Mouse (Mus musculus): ENCODE results near the gene Gm1604a. TPM values are rescaled to one million over a fixed set of nuclear protein-coding genes. Genes with fewer than 3 reads are reported as not detected.
A peak's percentile ranks its signal among the peaks of the same experiment; 100 is the strongest.
"Not testable (repeated sequence)": the region's sequence is repeated elsewhere in the genome, so short reads cannot be mapped to it uniquely, and the experiment has no call there.

Gm1604a gene
- total RNA-seq, 2 experiments from 2014 or later: not detected

DNA sequence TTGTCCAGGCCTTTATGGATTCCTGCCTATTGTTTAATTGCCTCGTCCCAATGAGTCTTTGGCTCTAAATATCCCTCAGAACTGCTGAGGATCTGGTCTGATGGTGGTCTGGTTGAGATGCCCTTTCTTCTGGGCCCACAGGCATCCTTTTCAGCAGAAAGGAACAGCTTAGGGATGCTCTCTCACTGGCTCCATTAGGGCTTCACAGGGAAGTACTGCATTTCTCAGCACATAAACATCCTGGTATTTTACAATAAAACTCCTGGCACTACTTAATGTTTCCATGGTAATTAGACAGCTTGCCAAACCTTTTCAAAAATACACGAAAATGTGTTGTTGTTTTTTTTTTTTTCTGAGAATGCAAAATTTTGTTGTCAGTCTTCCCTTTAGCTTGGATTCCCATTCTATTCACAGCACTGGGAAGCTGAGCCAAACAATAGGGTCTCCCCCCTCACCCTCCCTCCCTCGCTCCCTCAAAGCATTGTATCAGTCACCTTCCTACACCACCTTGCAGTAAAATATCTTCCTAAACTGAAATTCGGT is 43.7 kb downstream of the Gm1604a start:
- DNase-seq (ENCODE audit: low spot score in 2 of 2): not testable (repeated sequence)

- not testable (repeated sequence) for DNase-seq (ENCODE audit: low spot score in 2 of 2)
These were observed 44.3 kb downstream of the Gm1604a start for GRCm38 (mm10) chr17:7069561-7070240.

- DNase-seq (ENCODE audit: low spot score in 2 of 2): not testable (repeated sequence)
These were observed 49.1 kb downstream of the Gm1604a start for GRCm38 (mm10) chr17:7074494-7074893.

- not testable (repeated sequence) for DNase-seq (ENCODE audit: low spot score in 2 of 2)
These were observed 50.2 kb downstream of the Gm1604a start for GRCm38 (mm10) chr17:7075519-7075918.

DNA sequence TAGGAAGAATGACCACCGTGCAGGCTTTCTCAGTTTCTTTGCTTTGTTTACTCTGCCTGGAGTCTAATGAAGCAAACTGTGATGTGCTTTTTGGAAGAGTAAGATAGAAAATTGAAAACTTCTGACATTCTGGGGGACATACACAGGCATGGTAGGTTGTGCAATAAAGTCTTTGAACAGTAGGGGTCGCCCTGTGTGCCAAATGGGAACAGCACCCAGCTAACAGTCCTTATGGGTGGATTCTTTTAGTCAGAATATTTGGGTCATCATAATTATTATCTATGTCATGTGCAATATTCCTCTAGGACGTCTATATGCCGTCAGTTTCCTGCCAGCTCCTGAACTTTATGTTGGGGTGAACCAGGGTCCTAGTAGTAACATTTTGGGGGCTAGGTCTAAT is 54.2 kb downstream of the Gm1604a start:
- DNase-seq (ENCODE audit: low spot score in 2 of 2): peak in 1 of 2 experiments; percentile 17

DNA sequence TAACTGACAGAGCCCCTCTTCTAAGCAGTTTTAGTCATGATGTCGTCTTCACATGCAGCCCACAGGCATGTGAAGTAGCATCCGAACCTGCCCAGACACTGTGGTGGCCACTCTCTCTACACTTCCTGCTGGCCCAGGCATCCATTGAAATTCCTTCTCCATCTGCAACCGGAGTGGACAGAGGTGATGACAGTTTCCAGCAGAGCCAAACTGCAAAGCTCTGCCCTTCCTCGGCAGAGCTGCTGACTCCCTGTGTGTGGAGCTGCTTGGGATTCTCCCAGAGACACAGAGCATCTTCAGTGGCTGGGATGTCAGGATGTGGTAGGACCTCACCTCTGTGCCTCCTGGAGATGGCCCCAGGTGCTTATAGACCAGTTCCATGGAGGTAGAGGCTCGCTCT is 59.2 kb downstream of the Gm1604a start:
- DNase-seq (ENCODE audit: low spot score in 2 of 2): not testable (repeated sequence)

DNA sequence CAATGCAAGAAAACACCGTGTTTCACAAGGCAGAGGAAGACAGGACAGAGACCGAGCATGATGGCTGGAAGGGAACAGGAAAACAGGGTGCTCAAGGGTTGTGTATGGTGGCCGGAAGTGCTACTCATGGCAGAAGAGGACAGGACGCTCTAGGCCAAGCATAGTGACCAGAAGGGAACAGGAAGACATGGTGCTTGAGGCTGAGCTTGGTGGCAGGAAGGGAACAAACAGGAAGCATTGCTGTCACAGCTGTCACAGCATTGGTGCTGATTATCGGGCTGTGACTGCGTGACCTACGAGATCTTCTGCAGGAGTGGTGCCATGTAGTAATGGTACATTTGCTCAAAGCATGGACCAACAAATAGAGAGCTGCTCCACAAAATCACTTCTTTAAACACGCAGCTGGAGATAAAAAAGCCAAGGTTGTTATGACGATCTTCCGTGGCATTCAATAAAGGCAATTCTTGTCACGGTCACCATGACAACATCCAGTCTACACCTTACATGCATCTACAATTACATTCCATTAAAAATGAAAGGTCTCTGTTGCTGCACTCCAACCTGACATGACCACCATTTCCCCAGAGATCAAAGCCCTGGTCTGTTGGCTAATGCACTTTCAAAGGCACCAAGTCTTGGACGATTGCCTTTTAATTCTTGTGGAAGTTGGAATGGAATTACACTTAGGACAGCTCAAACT is 60.3 kb downstream of the Gm1604a start:
- not testable (repeated sequence) for DNase-seq (ENCODE audit: low spot score in 2 of 2)

DNA sequence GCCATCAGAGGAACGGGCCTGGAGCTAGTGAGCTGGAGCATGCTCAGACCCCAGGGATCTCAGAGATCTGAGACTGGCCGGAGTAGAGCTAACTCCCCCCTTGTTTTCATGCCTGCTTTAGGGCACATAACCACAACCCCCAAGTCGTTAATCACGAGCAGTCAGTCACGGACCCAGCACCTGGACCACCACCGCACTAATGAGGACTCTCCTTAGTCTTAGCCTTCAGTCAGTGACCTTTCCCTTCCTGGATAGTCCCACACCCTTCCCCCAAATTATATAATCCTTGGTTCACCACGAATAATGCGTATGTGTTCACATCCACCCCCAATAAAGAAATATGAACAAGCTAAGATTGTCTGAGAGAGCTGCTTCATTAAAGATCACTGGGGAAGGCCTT is 61.5 kb downstream of the Gm1604a start:
- DNase-seq (ENCODE audit: low spot score in 2 of 2): not testable (repeated sequence)

DNA sequence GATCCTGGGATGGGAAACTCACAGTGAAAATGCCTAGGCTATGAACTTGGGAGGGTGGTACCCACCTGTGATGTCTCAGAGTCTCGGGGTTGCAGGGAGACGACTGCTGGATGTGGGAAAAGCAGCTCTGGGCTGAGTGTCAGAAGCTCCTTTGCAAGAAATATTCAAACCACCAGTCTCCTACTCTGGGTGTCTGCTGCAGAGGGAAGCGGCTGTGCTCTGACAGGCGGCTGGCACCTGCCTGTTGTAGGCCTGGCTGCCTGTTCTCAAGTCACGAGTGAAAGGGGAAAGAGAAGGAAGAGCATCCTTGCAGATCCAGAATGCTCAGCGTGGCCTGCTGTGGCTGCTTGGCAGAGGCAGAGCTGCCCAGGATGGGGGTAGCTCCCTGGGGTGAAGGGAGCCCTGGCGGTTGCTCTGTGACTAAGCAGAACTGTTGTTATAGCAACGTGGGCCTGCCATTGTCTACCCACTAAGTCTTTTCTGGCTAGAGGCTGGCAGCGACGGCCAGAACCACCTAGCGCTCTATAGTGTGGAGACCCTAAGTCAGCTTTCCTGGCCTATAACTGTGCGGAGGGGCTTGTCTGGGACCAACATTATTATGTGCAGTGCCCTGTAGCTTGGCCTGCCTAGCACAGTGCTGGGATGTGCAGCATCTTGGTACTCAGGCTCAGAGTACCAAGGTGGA is 72.6 kb downstream of the Gm1604a start:
- not testable (repeated sequence) for DNase-seq (ENCODE audit: low spot score in 2 of 2)

DNA sequence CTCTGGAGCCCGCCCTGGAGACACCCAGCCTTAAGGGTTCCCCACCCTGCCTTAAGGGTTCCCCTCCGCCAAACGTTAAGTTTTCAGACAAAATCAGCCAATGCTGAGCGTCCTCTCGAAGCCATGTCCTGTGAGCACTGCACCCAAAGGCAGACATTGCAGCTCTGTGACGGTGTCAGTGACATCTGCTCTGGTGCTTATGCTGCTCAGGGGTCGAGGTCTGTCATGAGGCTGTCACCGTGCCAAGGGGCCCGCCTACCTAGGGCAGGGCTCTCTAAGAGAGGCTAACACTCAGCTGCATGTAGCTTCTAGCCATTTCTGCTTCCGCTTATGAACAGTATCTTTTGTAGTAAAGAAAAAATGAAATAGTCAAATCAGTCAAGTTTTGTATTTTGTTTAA is 73.7 kb downstream of the Gm1604a start:
- not testable (repeated sequence) for DNase-seq (ENCODE audit: low spot score in 2 of 2)

DNA sequence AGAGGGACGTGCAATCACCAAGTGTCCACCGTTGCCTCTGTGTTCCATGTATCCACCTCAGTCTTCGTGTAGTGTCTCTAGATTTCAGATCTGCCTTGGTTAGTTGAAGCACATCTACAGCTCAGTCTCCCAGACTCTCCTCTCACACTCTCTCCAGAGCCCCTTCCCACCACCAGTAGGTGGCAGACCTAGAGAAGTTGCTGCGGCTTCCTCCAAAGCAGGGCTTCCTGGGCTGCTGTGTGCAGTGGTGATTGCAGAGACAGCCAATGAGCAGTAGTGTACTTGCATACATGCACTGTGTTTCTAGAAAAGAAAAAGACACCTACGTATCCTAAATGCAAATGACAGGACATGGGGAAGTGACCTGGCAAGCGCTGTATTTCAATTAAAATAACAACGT is 77.6 kb downstream of the Gm1604a start:
- DNase-seq (ENCODE audit: low spot score in 2 of 2): not testable (repeated sequence)

DNA sequence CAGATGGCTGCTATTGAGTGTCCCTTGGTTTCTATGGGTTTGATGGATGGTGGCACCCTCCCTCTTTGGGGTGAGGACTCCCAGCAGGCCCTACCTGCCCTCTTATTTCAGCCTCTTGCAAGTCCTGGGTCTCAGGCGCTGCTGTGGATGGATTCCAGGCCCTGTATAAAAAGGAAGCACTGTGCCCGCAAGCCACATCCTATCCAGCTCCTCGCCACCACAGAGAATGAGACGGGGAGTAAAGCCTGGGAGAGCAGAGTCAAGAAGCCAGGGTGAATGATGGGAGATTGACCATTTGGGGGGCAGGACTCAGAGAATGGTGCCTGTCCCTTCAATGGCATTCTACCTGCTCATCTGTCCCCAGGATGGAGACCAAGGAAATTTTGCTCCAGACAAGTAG is 86.3 kb downstream of the Gm1604a start:
- DNase-seq (ENCODE audit: low spot score in 2 of 2): not testable (repeated sequence)

GRCm38 (mm10) chr17:7116265-7116664 is 90.9 kb downstream of the Gm1604a start:
- not testable (repeated sequence) for DNase-seq (ENCODE audit: low spot score in 2 of 2)

DNA sequence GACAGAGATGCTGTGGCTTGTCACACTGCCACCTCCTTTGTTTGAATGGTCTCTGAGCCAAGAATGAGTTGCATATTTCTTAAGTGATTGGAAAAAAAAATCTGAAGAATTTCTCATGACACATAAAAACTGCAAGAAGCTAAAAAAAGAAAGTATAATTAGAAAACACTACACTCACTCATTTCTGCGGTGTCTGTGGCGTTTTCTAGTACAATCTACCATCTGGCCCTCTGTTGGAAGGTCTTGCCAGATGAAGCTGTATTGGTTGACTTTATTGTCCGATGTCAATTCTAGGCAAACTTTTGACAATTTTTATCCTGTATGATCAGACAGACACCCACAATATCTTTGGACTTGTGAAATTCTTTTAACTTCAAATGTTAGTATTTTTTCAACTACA is 95.5 kb downstream of the Gm1604a start:
- DNase-seq (ENCODE audit: low spot score in 2 of 2): not testable (repeated sequence)

DNA sequence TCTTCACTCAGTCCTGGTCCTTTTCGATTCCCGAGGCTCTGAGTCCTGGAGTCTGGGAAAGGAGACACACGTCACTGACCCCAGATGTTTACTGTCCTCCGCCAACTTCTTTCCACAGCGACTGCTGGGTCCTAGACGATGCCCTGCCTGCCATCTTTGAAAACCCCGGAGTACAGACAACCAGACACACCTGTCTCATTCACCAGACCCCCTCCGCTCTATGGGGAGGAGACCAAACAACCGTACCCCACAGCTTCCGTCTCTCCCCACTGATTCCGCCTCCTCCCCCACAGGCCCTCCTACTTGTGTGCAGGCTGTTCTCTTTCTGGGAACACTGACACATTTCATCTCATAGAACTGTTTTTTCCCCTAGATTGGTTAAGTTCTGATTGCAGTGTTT is 97.2 kb downstream of the Gm1604a start:
- not testable (repeated sequence) for DNase-seq (ENCODE audit: low spot score in 2 of 2)

DNA sequence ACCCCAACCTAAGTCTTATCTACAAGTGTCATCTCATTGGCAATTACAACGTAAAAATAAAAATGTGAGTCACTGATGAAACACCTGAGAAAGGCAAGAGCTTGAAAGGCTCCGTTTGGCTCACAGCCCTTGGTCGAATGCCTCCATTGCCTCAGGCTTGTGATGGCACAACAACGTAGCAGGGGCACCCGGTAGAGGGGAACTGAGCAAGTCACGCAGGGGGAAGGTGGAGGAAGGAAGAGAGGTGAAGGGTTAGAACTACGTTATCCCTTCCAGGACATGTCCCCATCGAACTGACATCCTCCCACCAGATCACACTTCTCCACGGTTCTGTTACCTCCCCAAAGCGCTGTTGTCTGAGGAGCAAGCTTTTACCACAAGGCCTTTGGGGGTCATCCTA is 101.1 kb downstream of the Gm1604a start:
- not testable (repeated sequence) for DNase-seq (ENCODE audit: low spot score in 2 of 2)

GRCm38 (mm10) chr17:7134002-7134401 is 108.6 kb downstream of the Gm1604a start:
- not testable (repeated sequence) for DNase-seq (ENCODE audit: low spot score in 2 of 2)

DNA sequence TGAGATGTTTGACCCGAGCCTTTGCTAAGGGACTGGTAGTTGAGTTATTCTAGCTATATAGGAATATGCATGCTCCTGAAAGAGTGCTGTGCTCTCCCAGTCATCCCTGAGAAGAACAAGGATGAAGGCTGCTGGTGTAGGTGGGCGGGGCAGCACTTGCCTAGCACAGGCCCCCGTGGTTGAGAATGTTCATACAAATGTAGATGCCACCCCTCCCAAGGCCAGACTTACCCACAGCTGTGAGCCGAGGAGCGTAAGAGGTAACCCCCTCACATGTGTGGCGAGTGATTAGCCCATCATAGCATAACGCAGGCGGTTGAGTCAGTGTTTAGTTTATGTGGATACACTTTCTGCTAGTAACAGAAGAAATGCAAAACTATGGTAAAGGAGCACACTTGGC is 109.9 kb downstream of the Gm1604a start:
- DNase-seq (ENCODE audit: low spot score in 2 of 2): not testable (repeated sequence)
